Mouse (Mus musculus) right cerebral cortex, adult 2 months (tissue): ENCODE measurements around the gene Gcnt4.

Experiments
- DNase-seq, 2 experiments: peaks; one replicate each; pipeline ENCODE4 v3.0.0; 2021 to 2022; ENCODE audit warnings: low spot score in 2 of 2

Gcnt4 gene

DNA sequence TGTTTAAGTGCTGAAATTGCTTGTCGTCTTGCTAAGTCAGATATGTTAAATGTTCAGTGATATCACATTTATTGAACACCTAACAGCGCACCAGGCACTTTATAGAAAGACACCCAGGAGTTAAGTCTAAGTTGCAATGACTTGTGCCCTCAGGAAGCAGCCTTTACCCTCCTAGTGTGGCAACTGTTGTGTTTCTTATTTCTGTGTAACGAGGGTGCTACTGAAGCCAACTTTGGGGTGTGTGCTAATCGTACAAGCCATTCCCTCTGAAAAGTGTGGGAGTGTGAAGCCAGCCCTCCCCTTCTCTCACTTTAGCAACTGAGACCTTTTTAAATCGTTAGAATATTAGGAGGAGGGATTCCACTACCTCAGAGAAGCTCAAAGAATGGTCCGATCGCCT lies 23.2 kb downstream of the Gcnt4 start:
- DNase-seq, result no peak

GRCm38 (mm10) chr13:96951880-96952279 lies 27.4 kb downstream of the Gcnt4 start:
- no peak for DNase-seq

GRCm38 (mm10) chr13:96956466-96956865 lies 32.0 kb downstream of the Gcnt4 start:
- no peak for DNase-seq

DNA sequence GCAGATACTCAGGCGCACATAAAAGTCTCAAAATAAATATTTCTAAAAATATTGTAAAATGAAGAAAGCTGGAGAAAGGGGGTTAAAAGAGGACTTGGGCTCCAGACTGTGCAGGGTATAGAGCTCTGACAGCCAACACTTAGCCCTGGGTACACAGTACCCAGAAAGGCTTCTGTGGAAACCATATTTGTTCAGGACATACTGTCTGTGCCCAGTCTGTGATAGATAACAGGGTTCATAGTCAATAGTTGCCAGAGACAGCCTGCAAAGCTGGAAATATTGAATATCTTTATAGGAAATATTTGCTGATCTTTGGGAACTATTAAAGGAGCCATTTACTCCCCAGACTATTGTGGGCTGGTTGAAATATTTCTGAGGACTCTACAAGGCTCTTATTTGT lies 35.5 kb downstream of the Gcnt4 start:
- no peak for DNase-seq

DNA sequence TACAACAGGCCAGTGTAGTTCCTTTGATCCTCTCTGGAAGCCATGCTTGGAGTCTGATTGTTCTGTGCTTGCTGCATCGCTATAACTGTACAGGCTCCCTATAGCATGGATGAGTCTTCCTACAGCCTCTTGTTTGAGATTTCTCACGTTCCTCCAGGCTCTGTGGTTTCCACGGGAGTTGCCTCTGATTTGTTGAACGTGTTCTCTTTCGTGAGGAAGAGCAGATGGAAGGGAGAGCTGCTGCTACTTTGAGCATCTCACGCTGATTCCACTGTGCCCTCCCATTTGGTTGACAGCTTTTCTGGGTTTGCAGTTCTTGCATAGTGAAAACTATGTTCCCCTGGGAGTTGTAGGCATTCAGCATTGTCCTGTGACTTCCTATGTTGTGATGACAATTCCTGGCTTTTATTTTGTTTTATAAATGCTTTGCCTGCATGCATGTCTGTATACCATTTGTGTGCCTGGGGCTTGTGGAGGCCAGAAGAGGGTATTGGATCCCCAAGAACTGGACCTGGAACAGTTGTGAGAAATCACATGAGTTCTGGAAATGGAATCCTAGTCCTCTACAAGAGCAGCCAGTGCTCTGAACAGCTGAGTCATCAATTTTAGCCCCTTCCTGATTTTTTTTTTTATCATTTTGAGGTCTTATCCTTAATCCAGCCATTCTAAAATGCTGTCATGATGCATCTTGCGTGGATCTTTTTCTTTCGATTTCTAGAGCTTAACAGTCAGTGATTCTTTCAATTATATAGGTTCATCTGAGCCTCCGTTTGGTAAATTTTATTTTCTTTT lies 37.1 kb downstream of the Gcnt4 start:
- DNase-seq, result peak; percentile 23 to 42

- no peak for DNase-seq
Observed at GRCm38 (mm10) chr13:96962801-96963200, 38.3 kb downstream of the Gcnt4 start.

- no peak for DNase-seq
Observed at GRCm38 (mm10) chr13:96964981-96965380, 40.5 kb downstream of the Gcnt4 start.

GRCm38 (mm10) chr13:96966210-96967089 lies 42.0 kb downstream of the Gcnt4 start:
- no peak for DNase-seq

DNA sequence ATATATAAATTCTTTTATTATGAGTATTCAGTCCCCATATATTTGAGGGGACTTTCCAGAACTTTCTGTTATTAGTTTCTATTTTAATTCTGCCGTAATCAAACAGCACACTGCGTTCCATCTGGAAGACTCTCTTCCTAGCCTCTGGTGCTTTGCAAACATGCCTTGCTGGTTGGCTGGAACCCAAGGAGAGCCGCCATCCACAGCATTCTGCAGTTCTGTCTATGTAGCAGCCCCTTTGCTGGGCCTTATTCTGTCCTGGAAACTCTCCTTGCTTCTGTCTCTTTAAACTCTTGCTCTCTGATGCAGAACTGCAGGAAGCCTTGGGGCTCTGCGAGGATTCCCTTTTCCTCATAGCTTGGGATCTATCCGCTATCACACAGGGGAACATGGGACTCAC lies 42.6 kb downstream of the Gcnt4 start:
- no peak for DNase-seq

- DNase-seq, result no peak
Observed at GRCm38 (mm10) chr13:96967822-96968221, 43.3 kb downstream of the Gcnt4 start.

- DNase-seq, result no peak
Observed at GRCm38 (mm10) chr13:96971076-96971475, 46.6 kb downstream of the Gcnt4 start.

DNA sequence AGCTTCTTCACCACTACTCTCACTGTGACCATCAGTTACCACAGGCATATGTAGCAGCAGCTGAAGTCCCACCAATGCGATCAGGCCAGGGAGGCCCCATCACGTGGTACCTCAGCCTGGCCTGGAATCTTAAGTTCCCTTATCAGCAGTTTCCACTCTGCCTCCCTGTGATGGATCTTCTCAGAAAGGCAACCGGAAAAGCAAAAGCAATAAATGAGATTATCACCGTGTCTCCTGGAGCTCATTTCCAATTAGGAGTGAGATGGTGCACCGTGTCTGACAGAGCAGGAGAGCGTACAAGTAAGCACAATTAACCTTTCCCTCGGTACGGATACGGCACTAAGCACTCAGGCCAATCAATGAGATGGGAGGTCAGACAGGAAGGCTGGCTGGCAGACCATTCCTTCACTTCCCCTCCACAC lies 47.4 kb downstream of the Gcnt4 start:
- no peak for DNase-seq

GRCm38 (mm10) chr13:96973318-96973717 lies 48.8 kb downstream of the Gcnt4 start:
- no peak for DNase-seq

- no peak for DNase-seq
Observed at GRCm38 (mm10) chr13:96976986-96977595, 52.6 kb downstream of the Gcnt4 start.

DNA sequence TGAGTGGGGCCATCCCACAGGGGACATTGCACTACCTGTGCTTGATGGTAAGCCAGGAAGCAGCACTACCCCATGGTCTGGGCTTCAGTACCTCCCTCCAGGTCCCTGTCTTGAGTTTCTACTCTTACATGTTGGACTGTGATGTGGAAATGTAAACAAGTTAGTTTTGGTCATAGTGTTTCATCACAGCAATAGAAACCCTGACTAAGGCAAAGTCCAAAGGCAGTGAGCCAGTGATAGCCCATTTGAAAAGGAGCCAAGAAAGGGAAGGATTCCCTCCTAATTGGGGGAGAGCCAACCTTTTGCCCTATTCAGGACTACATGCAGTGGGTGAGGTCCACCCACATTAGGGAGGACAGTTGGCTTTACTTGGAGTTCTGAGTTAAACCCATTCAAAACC lies 56.1 kb downstream of the Gcnt4 start:
- DNase-seq, result no peak

- DNase-seq, result no peak
Observed at GRCm38 (mm10) chr13:96983251-96984126, 59.0 kb downstream of the Gcnt4 start.

GRCm38 (mm10) chr13:96984688-96985087 lies 60.2 kb downstream of the Gcnt4 start:
- DNase-seq, result no peak

DNA sequence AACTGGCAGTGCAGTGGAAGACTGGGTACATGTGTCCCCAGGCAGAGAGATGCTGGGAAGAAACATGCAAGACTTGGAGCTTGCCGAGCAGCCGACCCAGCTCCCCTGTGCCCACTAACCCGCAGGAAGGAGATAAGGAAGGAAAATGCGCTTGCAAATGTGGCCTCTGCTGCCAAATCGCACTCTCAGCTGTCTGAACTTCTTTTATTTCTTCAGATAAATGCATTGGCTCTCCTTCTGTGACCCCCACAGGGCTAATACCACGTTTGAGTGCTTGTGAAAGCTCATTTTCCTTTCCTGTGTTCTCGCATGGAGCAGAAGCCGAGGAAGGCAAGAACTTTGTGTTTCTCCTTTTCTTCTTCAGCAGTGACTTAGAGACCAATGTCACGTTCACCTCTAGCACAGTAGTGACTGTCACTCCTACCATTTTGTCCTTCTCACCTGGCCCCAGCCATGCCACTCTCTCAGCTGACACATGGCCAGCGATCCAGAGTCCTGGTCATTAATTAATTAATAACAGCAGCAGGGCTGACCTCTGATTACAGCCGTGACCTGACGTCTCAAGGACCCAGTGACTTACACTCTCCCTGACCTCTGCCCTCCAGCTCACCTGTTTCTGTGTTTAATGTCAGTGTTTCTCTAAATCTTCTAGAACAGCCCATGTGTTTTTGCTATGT lies 61.2 kb downstream of the Gcnt4 start:
- no peak for DNase-seq

DNA sequence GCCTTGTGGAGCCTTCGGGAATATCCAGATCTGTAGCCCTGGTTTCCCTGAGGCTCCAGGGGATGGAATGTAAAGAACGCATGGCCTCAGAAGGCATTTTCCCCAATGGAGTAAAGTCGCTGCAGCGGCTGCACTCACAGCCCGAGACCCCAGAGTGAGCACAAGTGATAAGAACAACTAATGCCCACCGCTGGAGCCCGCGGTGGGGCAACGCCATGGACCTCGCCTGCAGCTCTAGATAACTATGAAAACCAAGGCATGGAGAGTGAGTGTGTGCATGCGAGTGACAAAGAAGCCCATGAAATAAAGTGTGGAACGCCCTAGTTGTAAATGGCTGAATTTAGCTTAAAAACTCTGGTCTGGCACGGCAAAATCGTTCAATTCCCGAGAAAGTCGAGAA lies 64.6 kb downstream of the Gcnt4 start:
- DNase-seq, result no peak

- DNase-seq, result no peak
Observed at GRCm38 (mm10) chr13:96990045-96990444, 65.6 kb downstream of the Gcnt4 start.
